Mouse (Mus musculus) limb, embryonic 12.5 days (tissue): Measurements from ENCODE around the gene Tgfb1. TPM values are rescaled to one million over a fixed set of nuclear protein-coding genes. Genes with fewer than 3 reads are reported as not detected.
A peak's percentile ranks its signal among the peaks of the same experiment; 100 is the strongest.

ENCODE experiments used
- ATAC-seq: fragments of 200-750 bp; cut with Nextera tagmentation; 2 replicates; pipeline ENCODE4 v1.8.0; 2017; ENCODE audit warnings: low read depth, moderate TSS enrichment; ENCODE audit not compliant: insufficient number of reproducible peaks, insufficient read depth, low FRiP score, low TSS enrichment
- H3K27ac ChIP-seq: fragments of 300-500 bp; sonication (generic); 2 replicates; pipeline ENCODE4 v1.5.1; 2016; ENCODE audit warnings: mild to moderate bottlenecking, moderate library complexity
- H3K27me3 ChIP-seq: fragments of 300-500 bp; sonication (generic); 2 replicates; pipeline ENCODE4 v1.6.1; 2016; ENCODE audit warnings: mild to moderate bottlenecking, moderate library complexity
- H3K36me3 ChIP-seq: fragments of 300-500 bp; sonication (generic); 2 replicates; pipeline ENCODE4 v1.6.1; 2016; ENCODE audit warnings: mild to moderate bottlenecking, moderate library complexity
- H3K4me1 ChIP-seq: fragments of 300-500 bp; sonication (generic); replicated peaks from 2 replicates; pipeline ENCODE4 v1.6.1; 2016
- H3K4me2 ChIP-seq: fragments of 300-500 bp; sonication (generic); 2 replicates; pipeline ENCODE4 v1.6.1; 2016; ENCODE audit warnings: mild to moderate bottlenecking, moderate library complexity
- H3K4me3 ChIP-seq: fragments of 300-500 bp; sonication (generic); replicated peaks from 2 replicates; pipeline ENCODE4 v1.5.1; 2016; ENCODE audit warnings: mild to moderate bottlenecking
- H3K9ac ChIP-seq: fragments of 300-500 bp; sonication (generic); replicated peaks from 2 replicates; pipeline ENCODE4 v1.6.1; 2016; ENCODE audit warnings: mild to moderate bottlenecking, moderate library complexity
- H3K9me3 ChIP-seq: fragments of 300-500 bp; sonication (generic); 2 replicates; pipeline ENCODE4 v1.6.1; 2016; ENCODE audit warnings: mild to moderate bottlenecking, moderate library complexity
- WGBS: fragments of 180-500 bp; shearing (Covaris S2); methylation state at CpG from one replicate; pipeline ENCODE4 v1.1.7; 2016; 5-methylcytosine and 5-hydroxymethylcytosine counted together
- polyA plus RNA-seq: library from polyadenylated mRNA; unstranded; fragments of >200 nt; fragmentation: Nextera tagmentation; extraction: Ambion mirVana; gene quantifications from 2 replicates; pipeline ENCODE4 v1.2.1, GENCODE M21; 2016

The Tgfb1 gene
- polyA plus RNA-seq: 1.6 and 2.2 TPM in 2 replicates

DNA sequence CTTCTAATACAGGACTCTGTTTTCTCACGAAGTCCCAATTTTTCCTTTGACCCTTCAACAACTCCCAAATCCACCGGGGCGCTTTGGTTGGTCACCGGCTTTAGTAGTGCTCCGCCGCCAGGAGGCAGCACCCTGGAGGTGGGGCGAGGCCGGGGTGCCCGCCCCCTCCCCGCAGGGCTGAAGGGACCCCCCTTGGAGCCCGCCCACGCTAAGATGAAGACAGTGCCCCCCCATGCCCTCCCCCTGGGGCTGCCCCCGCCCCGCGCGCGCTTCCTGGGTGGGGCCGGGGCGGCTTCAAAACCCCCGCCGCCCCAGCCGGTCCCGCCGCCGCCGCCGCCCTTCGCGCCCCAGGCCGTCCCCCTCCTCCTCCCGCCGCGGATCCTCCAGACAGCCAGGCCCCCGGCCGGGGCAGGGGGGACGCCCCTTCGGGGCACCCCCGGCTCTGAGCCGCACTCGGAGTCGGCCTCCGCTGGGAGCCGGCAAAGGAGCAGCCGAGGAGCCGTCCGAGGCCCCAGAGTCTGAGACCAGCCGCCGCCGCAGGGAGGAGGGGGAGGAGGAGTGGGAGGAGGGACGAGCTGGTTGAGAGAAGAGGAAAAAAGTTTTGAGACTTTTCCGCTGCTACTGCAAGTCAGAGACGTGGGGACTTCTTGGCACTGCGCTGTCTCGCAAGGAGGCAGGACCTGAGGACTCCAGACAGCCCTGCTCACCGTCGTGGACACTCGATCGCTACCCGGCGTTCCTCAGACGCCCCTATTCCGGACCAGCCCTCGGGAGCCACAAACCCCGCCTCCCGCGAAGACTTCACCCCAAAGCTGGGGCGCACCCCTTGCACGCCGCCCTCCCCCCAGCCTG, at the start of gene Tgfb1:
Gene Tgfb1, plus strand, starts transcription at position 323 of the 852 bp plus-strand sequence.
- H3K27me3 ChIP-seq: peaks cover 70% of the 10 kb centered on the region
- 1% methylated on average over 52 of the region's 69 CpGs for WGBS
- peaks cover 36% of the 10 kb centered on the region for H3K4me1 ChIP-seq
- peak within 1 kb of the TSS; percentile 23; the same call in 1 of the 2 replicates for H3K27ac ChIP-seq
- peak within 1 kb of the TSS; percentile 63 for H3K9ac ChIP-seq
- peak within 1 kb of the TSS; percentile 67 for H3K4me3 ChIP-seq
- ATAC-seq: peak; percentile 43
- H3K36me3 ChIP-seq: no peaks in the 10 kb centered on the region
- H3K9me3 ChIP-seq: no peaks in the 10 kb centered on the region
- peak within 1 kb of the TSS; percentile 87 for H3K4me2 ChIP-seq

DNA sequence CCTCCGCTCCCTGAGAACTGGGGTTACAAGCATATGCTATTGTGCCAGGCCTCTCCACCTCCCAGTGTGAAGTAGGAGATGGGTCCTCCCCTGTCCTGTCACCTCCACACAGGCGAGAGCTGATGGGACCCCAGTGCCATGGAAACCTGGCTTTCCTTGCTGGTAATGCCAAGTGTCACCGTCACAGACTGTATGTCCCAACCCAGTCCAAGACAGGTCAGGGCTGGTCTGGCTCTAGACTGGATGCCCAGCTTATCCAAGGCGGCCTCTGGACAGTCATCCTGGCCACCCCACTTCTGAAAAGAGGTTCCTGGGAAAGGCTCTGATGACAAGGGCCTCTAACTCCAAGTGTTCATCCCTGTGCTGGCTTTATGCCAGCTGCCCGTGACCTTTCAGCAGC, 49.7 kb upstream of the Tgfb1 start:
- no peak overlapping the region for H3K9ac ChIP-seq
- no peak overlapping the region for H3K27ac ChIP-seq
- no peak overlapping the region for H3K4me2 ChIP-seq
- no peak overlapping the region for H3K4me3 ChIP-seq
- H3K9me3 ChIP-seq: no peaks in the 10 kb centered on the region
- WGBS: 85% methylated on average over 5 of the region's 5 CpGs
- H3K4me1 ChIP-seq: no peaks in the 10 kb centered on the region
- peaks cover 73% of the 10 kb centered on the region for H3K36me3 ChIP-seq
- no peaks in the 10 kb centered on the region for H3K27me3 ChIP-seq
- no peak for ATAC-seq

DNA sequence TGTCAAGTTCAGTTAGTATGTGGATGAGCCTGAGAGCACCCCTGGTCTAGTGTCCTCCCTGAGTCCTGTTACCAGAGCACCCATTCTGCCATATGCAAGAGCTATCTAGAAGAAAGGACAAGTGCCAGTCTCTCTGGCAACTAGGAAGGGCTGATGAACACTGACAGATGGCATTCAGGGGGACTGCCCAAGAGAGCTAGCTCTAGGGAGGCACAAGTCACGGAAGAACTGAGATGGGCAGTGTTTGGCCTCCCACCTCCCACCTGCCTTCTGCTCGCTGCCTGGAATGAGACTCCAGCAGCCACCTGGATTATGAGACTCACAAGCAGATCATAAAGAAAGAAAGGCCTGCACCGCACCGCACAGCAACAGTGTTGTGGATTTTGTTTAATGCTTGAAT, 47.0 kb upstream of the Tgfb1 start:
- H3K4me2 ChIP-seq: no peak overlapping the region
- H3K4me3 ChIP-seq: no peak overlapping the region
- no peaks in the 10 kb centered on the region for H3K9me3 ChIP-seq
- H3K4me1 ChIP-seq: no peaks in the 10 kb centered on the region
- peaks cover 56% of the 10 kb centered on the region for H3K36me3 ChIP-seq
- ATAC-seq: no peak
- no peaks in the 10 kb centered on the region for H3K27me3 ChIP-seq
- H3K27ac ChIP-seq: no peak overlapping the region
- H3K9ac ChIP-seq: no peak overlapping the region
- WGBS: 95% methylated on average over 4 of the region's 4 CpGs

DNA sequence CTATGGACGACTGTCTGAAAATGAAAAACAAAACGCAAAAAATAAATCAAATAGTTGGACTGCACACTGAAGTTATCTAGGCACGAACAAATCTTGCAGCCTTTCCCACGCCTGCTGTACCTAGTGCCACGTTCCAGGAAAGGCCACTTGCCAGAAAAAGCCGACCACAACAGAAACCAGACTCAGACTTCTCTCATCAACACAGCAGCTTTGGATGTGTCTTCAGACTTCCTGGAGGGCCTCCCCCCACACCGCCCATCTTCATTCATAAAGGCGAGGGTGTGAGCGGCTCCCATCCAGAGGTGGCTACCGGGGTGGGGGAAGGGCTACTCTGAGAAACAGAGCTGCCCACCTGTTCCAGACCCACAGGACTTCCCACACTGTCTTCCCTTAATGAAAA, 42.7 kb upstream of the Tgfb1 start:
- 75% methylated on average over 10 of the region's 10 CpGs for WGBS
- Histone ChIP-seq H3K9me3 (no peaks in the 10 kb centered on the region), H3K4me2 (no peak overlapping the region), H3K4me1 (no peaks in the 10 kb centered on the region), H3K9ac (no peak overlapping the region), H3K36me3 (peaks cover 18% of the 10 kb centered on the region), H3K27ac (no peak overlapping the region), H3K4me3 (no peak overlapping the region), H3K27me3 (no peaks in the 10 kb centered on the region)
- no peak for ATAC-seq

DNA sequence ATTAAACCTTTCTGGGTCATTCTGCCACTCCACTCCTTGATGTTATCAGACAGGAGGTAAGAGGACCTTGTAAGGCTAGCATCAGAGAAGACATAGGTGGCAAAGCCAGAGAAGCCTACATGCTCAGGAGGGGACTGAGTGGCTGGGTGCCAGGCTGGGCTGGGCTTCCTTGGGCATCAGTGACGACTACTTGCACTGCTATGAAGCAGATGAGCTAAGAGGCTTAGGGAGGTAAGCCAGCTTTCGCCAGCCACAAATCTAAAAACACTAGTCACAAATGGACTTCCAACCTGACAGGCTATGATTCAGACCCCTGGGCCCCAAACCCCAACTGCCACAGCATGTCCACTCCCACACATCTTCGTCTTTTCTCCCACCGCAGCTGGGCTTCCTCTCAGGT, 42.2 kb upstream of the Tgfb1 start:
- no peaks in the 10 kb centered on the region for H3K4me1 ChIP-seq
- H3K27ac ChIP-seq: no peak overlapping the region
- H3K4me3 ChIP-seq: no peak overlapping the region
- no peak overlapping the region for H3K4me2 ChIP-seq
- 83% methylated on average over 4 of the region's 4 CpGs for WGBS
- no peak overlapping the region for H3K9ac ChIP-seq
- ATAC-seq: no peak
- no peaks in the 10 kb centered on the region for H3K9me3 ChIP-seq
- no peaks in the 10 kb centered on the region for H3K27me3 ChIP-seq
- peaks cover 13% of the 10 kb centered on the region for H3K36me3 ChIP-seq

GRCm38 (mm10) chr7:25645074-25645473, 41.7 kb upstream of the Tgfb1 start:
- WGBS: 67% methylated on average over 14 of the region's 14 CpGs
- no peak for ATAC-seq

DNA sequence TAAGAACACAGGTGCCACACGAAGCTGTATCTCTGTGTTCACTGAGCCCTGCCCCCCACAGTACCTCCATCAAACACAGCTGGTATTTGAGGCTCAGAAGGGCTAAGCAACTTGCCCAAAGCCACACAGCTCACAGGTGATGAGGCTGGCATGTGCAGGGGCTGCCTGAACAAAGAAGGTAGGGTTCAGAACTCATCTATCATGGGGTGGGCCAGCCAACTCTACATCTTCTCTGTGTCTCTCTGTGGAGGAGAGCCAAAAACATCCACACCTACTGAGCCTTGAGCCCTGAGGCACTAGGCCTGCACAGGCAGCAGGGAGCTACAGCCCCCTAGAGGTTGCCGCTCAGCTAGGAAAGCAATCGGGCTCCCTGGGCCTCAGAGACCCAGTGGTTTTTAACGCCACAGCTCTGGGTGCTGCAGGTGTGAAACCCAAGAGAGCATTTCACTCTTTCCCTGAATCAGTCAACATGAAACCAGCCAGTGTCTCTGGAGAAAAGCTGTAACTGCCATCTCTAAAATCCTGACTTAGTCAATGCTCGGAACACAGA, 39.2 kb upstream of the Tgfb1 start:
- H3K36me3 ChIP-seq: 0 out of 2 replicates have a peak, but pooled peaks cover 5% of the 10 kb centered on the region
- no peak overlapping the region for H3K27ac ChIP-seq
- H3K9me3 ChIP-seq: no peaks in the 10 kb centered on the region
- no peak overlapping the region for H3K4me2 ChIP-seq
- no peak for ATAC-seq
- WGBS: 46% methylated on average over 5 of the region's 5 CpGs
- H3K4me3 ChIP-seq: no peak overlapping the region
- H3K27me3 ChIP-seq: no peaks in the 10 kb centered on the region
- no peak overlapping the region for H3K9ac ChIP-seq
- no peaks in the 10 kb centered on the region for H3K4me1 ChIP-seq

More at GRCm38 (mm10) chr7:25645074-25645473, 41.7 kb upstream of the Tgfb1 start:
- no peaks in the 10 kb centered on the region for H3K4me1 ChIP-seq
- peaks cover 9% of the 10 kb centered on the region for H3K36me3 ChIP-seq
- H3K9ac ChIP-seq: no peak overlapping the region
- H3K27ac ChIP-seq: no peak overlapping the region
- no peak overlapping the region for H3K4me2 ChIP-seq
- H3K4me3 ChIP-seq: no peak overlapping the region
- no peaks in the 10 kb centered on the region for H3K27me3 ChIP-seq
- no peaks in the 10 kb centered on the region for H3K9me3 ChIP-seq

DNA sequence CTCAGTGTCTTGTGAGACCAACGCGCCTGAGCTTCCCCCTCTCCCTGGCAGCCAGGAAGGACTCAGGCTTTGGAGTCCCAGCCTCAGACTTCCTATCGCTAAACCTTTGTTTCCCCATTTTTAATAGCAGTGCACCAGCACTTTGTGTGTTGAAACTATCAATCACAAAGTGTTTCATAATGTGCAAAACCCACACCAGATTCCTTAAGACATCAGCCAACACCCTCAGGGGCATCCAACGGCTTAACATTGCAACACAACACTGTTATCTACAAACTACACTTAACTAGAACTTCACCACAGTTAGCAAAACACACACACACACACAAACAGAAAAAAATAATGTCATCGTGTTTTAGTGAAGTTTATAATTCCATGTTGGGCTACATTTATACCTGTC, 37.0 kb upstream of the Tgfb1 start:
- Histone ChIP-seq H3K4me1 (no peaks in the 10 kb centered on the region), H3K4me2 (no peak overlapping the region), H3K9me3 (no peaks in the 10 kb centered on the region), H3K27me3 (no peaks in the 10 kb centered on the region), H3K36me3 (peaks cover 10% of the 10 kb centered on the region; the same call in 1 of the 2 replicates), H3K9ac (no peak overlapping the region), H3K27ac (no peak overlapping the region), H3K4me3 (no peak overlapping the region)
- 88% methylated on average over 5 of the region's 5 CpGs for WGBS
- no peak for ATAC-seq

DNA sequence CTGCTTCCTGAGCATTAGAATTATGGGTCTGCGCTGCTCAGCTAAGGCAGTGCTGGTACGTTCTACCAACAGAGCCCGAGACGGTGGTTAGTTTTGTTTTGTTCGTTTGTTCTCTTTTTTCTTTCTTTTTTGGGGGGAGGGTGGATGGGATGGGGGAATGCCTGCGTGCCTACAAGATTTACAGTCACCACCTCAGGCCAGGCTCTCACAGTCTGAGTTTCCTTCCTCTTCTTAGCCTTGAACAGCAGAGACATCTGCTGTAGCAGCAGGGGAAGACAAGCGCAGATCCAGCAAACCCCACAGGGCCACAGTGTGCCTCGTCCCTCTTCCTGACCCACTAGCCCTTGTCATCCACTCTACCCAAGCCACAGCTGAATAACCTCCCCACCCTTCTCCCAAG, 35.5 kb upstream of the Tgfb1 start:
- H3K4me1 ChIP-seq: no peaks in the 10 kb centered on the region
- no peak overlapping the region for H3K4me2 ChIP-seq
- no peak overlapping the region for H3K27ac ChIP-seq
- WGBS: 90% methylated on average over 8 of the region's 8 CpGs
- H3K27me3 ChIP-seq: no peaks in the 10 kb centered on the region
- ATAC-seq: no peak
- H3K36me3 ChIP-seq: peaks cover 10% of the 10 kb centered on the region; the same call in 1 of the 2 replicates
- H3K9ac ChIP-seq: no peak overlapping the region
- H3K4me3 ChIP-seq: no peak overlapping the region
- H3K9me3 ChIP-seq: no peaks in the 10 kb centered on the region

DNA sequence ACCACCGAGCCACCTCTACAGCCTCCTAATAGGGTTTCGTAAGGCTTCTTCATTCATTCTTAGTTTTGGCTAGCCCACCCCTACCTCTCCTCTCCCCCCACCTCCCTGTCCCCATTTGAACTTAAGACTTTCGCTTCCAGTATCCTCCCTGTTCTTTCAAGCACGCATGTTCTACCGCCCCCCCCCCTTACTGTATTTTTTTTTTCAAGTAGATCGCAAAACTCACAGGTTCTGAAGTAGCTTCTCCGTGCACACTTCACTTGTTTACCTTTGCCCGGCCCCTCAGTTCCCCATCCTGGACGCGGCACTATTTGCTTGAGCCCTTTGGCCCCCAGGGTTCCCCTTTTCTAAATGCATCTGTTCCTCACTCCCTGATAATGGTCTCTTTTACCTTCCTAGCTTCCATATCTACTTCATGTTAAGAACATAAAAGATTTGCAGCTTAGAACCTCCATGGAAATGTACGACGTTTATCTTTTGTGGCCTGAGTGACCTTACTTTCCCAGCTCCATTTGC, 34.5 kb upstream of the Tgfb1 start:
- H3K27me3 ChIP-seq: no peaks in the 10 kb centered on the region
- ATAC-seq: no peak
- H3K9me3 ChIP-seq: no peaks in the 10 kb centered on the region
- no peak overlapping the region for H3K27ac ChIP-seq
- no peak overlapping the region for H3K9ac ChIP-seq
- peaks cover 5% of the 10 kb centered on the region for H3K4me1 ChIP-seq
- H3K4me3 ChIP-seq: no peak overlapping the region
- 87% methylated on average over 12 of the region's 12 CpGs for WGBS
- H3K4me2 ChIP-seq: no peak overlapping the region
- peaks cover 10% of the 10 kb centered on the region; the same call in 1 of the 2 replicates for H3K36me3 ChIP-seq

- Histone ChIP-seq H3K4me3 (no peak overlapping the region), H3K9ac (no peak overlapping the region), H3K27me3 (no peaks in the 10 kb centered on the region), H3K36me3 (peaks cover 10% of the 10 kb centered on the region; the same call in 1 of the 2 replicates), H3K9me3 (no peaks in the 10 kb centered on the region), H3K4me2 (no peak overlapping the region), H3K4me1 (peaks cover 25% of the 10 kb centered on the region), H3K27ac (no peak overlapping the region)
- 75% methylated on average over 11 of the region's 11 CpGs for WGBS
- ATAC-seq: no peak
Observed at GRCm38 (mm10) chr7:25655601-25656428, 31.0 kb upstream of the Tgfb1 start.
